Mouse (Mus musculus) erythroblast, embryonic 14.5 days (primary cell): ENCODE measurements at regions not wholly inside any gene's neighbourhood (a gene's known extent, or its start where the extent isn't known, plus 50 kb on each side); places are given as distances from the start of the nearest gene placed in this dataset.

Experiments
- GATA1 ChIP-seq: IDR thresholded peaks from 2 replicates; pipeline ENCODE4 v1.6.1; 2012; ENCODE audit warnings: low read length, inconsistent platforms, mixed read lengths
- TAL1 ChIP-seq: IDR thresholded peaks from 3 replicates; pipeline ENCODE4 v1.6.1; 2012; ENCODE audit warnings: low read length, inconsistent platforms, mixed read lengths

DNA sequence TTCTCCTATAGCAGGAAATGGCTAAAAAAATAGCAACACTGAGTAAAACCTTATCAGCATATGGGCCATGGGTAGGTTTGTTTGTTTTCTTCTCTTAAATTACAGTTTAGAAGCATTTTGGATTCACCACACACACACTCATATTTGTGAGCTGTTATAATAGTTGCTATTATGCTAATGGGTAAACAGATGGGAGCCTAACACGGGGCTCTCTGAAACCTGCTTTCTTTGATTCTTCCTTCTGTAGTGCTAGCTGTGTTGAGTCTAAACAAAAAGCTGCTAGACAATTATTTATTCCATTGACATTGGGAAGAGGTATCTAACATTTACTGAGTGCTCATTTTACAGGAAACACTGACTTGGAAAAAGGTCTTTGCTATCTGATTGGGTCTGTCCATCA is 356.7 kb upstream of the Dcn start:
- TF ChIP-seq GATA1 = no peak
- no peak for TF ChIP-seq TAL1
